Mouse (Mus musculus): Measurements from ENCODE around the gene Plpp3. TPM values are rescaled to one million over a fixed set of nuclear protein-coding genes. Genes with fewer than 3 reads are reported as not detected.

Gene Plpp3
- 64.1 and 81.1 TPM in 2 replicates for total RNA-seq (2014; rRNA removed)
- polyA plus RNA-seq (2012; rRNA removed) = 81.0 and 84.2 TPM in 2 replicates

DNA sequence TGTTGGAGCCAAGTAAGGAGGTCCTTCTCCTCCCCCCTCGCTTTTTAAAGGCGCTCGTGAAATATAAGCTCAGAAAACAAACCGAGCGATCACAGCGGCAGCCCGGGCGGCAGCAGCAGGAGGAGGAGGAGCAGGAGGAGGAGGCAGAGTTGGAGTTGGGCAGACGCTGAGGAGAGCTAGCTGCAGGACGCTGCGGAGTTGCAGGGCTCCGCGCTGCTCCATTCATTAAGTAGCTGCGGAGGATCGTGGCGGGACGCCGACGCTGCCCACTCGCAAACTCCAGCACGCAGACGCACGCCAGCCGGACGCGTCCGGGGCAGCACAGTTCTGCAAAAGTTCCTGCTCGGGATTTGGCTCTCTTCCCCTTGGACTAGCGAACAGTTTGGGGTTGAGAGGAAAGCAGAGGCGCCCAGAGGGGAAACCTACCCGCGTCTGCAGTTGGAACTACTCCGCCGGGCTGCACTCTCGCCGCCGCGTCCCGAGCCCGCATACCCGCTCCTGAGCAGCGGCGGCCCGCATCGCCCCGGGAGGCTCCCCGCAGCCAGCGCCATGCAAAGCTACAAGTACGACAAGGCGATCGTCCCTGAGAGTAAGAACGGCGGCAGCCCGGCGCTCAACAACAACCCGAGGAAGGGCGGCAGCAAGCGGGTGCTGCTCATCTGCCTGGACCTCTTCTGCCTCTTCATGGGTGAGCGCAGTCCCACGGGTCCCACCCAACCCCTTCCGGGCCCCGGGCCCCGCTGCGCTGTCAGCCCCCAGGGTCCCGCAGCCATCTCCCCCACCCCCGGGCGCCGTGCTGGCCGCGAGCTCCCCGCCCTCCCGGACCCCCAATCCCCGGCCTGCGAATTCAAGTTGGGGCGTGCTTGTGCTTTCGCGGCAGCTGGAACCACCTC, at the start of gene Plpp3:
TSS of gene Plpp3 (plus strand) at position 72 of the 893 bp plus-strand sequence.
- peak within 1 kb of the TSS; percentile 99 for H3K4me3 ChIP-seq (ENCODE audit: insufficient read depth, low read depth, low read length)
- peaks cover 32% of the 10 kb centered on the region for H3K79me2 ChIP-seq (ENCODE audit: control insufficient read depth, insufficient read depth, low read length)
- H3K4me1 ChIP-seq (ENCODE audit: control insufficient read depth, insufficient read depth, low read length) = peaks cover 13% of the 10 kb centered on the region
- no peaks in the 10 kb centered on the region for H3K27me3 ChIP-seq (ENCODE audit: control insufficient read depth, insufficient read depth, low read length)
- peaks cover 27% of the 10 kb centered on the region for H3K36me3 ChIP-seq (ENCODE audit: control insufficient read depth, insufficient read depth, low read length)
- TF ChIP-seq POLR2A (IDR thresholded peaks at IDR 0.05; ENCODE audit: extremely low read depth, insufficient read depth, low read length) (peak; percentile 98), CTCF (IDR thresholded peaks at IDR 0.05; ENCODE audit: low read depth, low read length) (no peak)
- peak; percentile 93 for DNase-seq (ENCODE audit: extremely low read depth, low read depth, low spot score)
- H3K27ac ChIP-seq (replicated peaks; ENCODE audit: insufficient read depth, low read depth, low read length) = peak within 1 kb of the TSS; percentile 93
- H3K9ac ChIP-seq (ENCODE audit: low read depth, low read length) = peak within 1 kb of the TSS; percentile 98
- WGBS = 1% methylated on average over 77 of the region's 77 CpGs

DNA sequence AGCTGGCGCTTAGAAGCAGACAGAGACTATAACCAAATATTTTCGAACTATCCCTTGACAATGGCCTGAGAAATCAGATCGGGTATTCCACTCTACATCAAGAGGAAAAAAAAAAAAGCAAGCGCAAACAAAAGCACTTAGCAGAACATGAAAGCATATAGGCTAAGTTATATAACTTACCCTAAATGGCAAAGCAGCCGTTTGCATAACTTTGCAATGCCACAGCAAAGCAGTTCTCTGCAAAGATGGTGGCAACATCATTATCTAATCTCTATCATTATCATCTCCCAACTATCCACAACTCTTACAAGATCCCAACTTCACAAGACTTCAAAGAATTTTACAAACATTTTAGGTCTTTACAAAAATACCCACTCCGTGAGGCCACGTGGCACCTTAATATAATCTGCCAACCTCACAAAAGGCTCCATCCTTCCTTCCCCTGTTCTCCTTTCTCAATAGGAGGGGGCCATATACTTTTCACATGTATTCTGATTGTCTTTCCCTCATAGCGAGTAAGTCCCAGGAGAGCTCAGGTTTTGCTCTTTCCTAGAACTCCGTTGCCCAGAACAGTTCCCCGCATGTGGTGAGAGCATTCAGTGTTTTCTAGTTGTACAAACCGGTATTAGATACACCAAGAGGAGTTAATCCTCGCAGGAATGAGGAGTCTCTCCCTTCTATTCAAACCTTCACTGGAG, 49.1 kb upstream of the Plpp3 start:
- Histone ChIP-seq H3K4me3 (ENCODE audit: insufficient read depth, low read depth, low read length) (peak overlapping the region; percentile 63), H3K4me1 (ENCODE audit: control insufficient read depth, insufficient read depth, low read length) (peaks cover 24% of the 10 kb centered on the region), H3K36me3 (ENCODE audit: control insufficient read depth, insufficient read depth, low read length) (no peaks in the 10 kb centered on the region), H3K27ac (replicated peaks; ENCODE audit: insufficient read depth, low read depth, low read length) (peak overlapping the region; percentile 90), H3K9ac (ENCODE audit: low read depth, low read length) (peak overlapping the region; percentile 83), H3K79me2 (ENCODE audit: control insufficient read depth, insufficient read depth, low read length) (peaks cover 28% of the 10 kb centered on the region), H3K27me3 (ENCODE audit: control insufficient read depth, insufficient read depth, low read length) (no peaks in the 10 kb centered on the region)
- TF ChIP-seq POLR2A (IDR thresholded peaks at IDR 0.05; ENCODE audit: extremely low read depth, insufficient read depth, low read length) (no peak), CTCF (IDR thresholded peaks at IDR 0.05; ENCODE audit: low read depth, low read length) (no peak)
- DNase-seq (ENCODE audit: extremely low read depth, low read depth, low spot score) = no peak
- 40% methylated on average over 12 of the region's 12 CpGs for WGBS

DNA sequence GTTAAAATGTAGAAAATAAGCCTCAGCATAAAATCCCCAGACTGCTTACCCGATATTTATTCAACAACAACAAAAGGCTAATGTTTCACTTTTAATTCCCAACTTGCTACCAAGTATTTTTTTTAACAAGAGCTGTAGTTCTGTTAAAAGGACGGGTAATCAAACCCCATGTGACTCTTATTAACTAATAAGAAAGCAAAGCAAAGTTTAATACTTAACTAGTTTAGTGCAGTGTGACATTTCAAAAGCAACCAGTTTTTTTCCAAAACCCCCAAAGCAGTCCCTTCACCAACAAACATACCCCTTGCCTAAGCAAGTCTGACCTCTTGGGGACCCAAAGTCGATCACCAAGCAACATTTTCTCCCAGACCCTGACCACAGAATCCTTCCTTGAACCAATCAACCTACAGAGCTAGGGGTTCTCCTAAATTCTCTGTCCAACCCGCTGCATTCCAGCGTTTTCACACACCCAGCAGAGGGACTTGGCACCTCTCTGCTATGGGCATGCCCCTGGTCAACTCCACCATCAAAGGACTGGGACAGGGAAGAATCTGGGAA, 48.4 kb upstream of the Plpp3 start:
- H3K79me2 ChIP-seq (ENCODE audit: control insufficient read depth, insufficient read depth, low read length) = peaks cover 26% of the 10 kb centered on the region
- H3K27me3 ChIP-seq (ENCODE audit: control insufficient read depth, insufficient read depth, low read length) = no peaks in the 10 kb centered on the region
- DNase-seq (ENCODE audit: extremely low read depth, low read depth, low spot score) = peak; percentile 94
- 8% methylated on average over 5 of the region's 5 CpGs for WGBS
- H3K36me3 ChIP-seq (ENCODE audit: control insufficient read depth, insufficient read depth, low read length) = no peaks in the 10 kb centered on the region
- H3K27ac ChIP-seq (replicated peaks; ENCODE audit: insufficient read depth, low read depth, low read length) = peak overlapping the region; percentile 90
- H3K9ac ChIP-seq (ENCODE audit: low read depth, low read length) = peak overlapping the region; percentile 99
- TF ChIP-seq CTCF (IDR thresholded peaks at IDR 0.05; ENCODE audit: low read depth, low read length) (no peak), POLR2A (IDR thresholded peaks at IDR 0.05; ENCODE audit: extremely low read depth, insufficient read depth, low read length) (no peak)
- peaks cover 22% of the 10 kb centered on the region for H3K4me1 ChIP-seq (ENCODE audit: control insufficient read depth, insufficient read depth, low read length)
- H3K4me3 ChIP-seq (ENCODE audit: insufficient read depth, low read depth, low read length) = peak overlapping the region; percentile 99

DNA sequence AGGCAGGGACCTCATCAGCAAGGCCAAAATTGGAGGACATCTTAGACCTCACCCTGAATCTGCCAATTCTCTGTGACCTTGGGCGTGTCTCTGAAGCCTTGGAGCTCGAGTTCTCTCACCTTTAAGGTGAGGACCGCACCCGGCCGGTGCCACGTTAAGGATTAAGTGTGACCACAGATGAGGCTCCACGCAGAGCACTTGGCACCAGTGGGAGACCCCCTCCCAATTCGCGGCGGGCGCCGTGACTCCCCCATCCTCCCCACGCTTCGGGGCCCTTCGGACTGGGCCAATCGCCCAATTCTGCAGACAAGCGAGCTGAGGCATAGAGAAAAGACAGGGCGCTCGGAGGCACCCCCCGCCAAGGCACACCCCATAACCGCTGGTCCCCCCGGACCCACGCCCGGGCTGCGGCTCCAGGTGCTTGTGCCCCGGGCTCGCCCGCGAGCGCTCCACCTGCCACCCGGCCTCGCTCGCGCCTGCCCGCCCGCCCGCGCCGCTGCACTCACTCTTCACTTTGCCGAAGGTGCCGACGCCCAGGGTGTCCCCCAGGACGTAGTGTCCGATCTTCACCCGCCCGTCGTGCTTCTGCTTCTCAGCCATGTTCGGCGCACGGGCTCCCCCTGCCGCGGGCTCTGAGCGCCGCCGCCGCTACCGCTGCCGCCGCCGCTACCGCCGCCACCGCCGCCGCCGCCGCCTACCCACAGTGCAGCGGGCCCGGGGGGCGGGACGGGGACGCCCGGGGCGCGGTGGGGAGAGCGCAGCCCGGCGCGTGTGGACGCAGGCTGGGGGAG, 47.8 kb upstream of the Plpp3 start, which contains the start of gene Prkaa2:
TSS of gene Prkaa2 (minus strand) at position 692 of the 791 bp plus-strand sequence.
- peak; percentile 43; the same call in 1 of the 2 replicates for TF ChIP-seq POLR2A (IDR thresholded peaks at IDR 0.05; ENCODE audit: extremely low read depth, insufficient read depth, low read length)
- TF ChIP-seq CTCF (IDR thresholded peaks at IDR 0.05; ENCODE audit: low read depth, low read length) = peak; percentile 24
- H3K36me3 ChIP-seq (ENCODE audit: control insufficient read depth, insufficient read depth, low read length) = no peaks in the 10 kb centered on the region
- H3K4me1 ChIP-seq (ENCODE audit: control insufficient read depth, insufficient read depth, low read length) = peaks cover 22% of the 10 kb centered on the region
- peak within 1 kb of the TSS; percentile 99 for H3K9ac ChIP-seq (ENCODE audit: low read depth, low read length)
- peak within 1 kb of the TSS; percentile 99 for H3K4me3 ChIP-seq (ENCODE audit: insufficient read depth, low read depth, low read length)
- DNase-seq (ENCODE audit: extremely low read depth, low read depth, low spot score) = no peak
- H3K27ac ChIP-seq (replicated peaks; ENCODE audit: insufficient read depth, low read depth, low read length) = peak within 1 kb of the TSS; percentile 98
- no peaks in the 10 kb centered on the region for H3K27me3 ChIP-seq (ENCODE audit: control insufficient read depth, insufficient read depth, low read length)
- H3K79me2 ChIP-seq (ENCODE audit: control insufficient read depth, insufficient read depth, low read length) = peaks cover 26% of the 10 kb centered on the region
- under 1% methylated on average over 75 of the region's 80 CpGs for WGBS

All from liver, adult 2 months (tissue).